Mouse (Mus musculus) forebrain, embryonic 14.5 days (tissue): ENCODE measurements around the gene Gramd1b. TPM values are rescaled to one million over a fixed set of nuclear protein-coding genes. Genes with fewer than 3 reads are reported as not detected.

Experiments
- ATAC-seq: fragments of 200-750 bp; cut with Nextera tagmentation; 2 replicates; pipeline ENCODE4 v1.8.0; 2017; ENCODE audit warnings: mild to moderate bottlenecking, moderate library complexity
- DNase-seq: peaks from one replicate; pipeline ENCODE4 v3.0.0-alpha.2; 2015; ENCODE audit warnings: low spot score
- H3K27ac ChIP-seq: fragments of 300-500 bp; sonication (generic); 2 replicates; pipeline ENCODE4 v1.5.1; 2014; ENCODE audit warnings: low read depth, mild to moderate bottlenecking, control low read depth, low read length, moderate library complexity
- H3K27me3 ChIP-seq: fragments of 300-500 bp; sonication (generic); replicated peaks from 2 replicates; pipeline ENCODE4 v1.6.1; 2014; ENCODE audit warnings: low read length, control low read depth, mixed read lengths; ENCODE audit not compliant: control insufficient read depth, insufficient read depth
- H3K36me3 ChIP-seq: fragments of 300-500 bp; sonication (generic); 2 replicates; pipeline ENCODE4 v1.6.1; 2014; ENCODE audit warnings: low read length, control low read depth; ENCODE audit not compliant: control insufficient read depth, insufficient read depth
- H3K4me1 ChIP-seq: fragments of 300-500 bp; sonication (generic); 2 replicates; pipeline ENCODE4 v1.6.1; 2014; ENCODE audit warnings: antibody characterized with exemption, low read length, control low read depth; ENCODE audit not compliant: control insufficient read depth, insufficient read depth
- H3K4me2 ChIP-seq: fragments of 300-500 bp; sonication (generic); 2 replicates; pipeline ENCODE4 v1.6.1; 2014; ENCODE audit warnings: mild to moderate bottlenecking, control low read depth, low read length
- H3K4me3 ChIP-seq: fragments of 300-500 bp; sonication (generic); 2 replicates; pipeline ENCODE4 v1.5.1; 2014; ENCODE audit warnings: low read depth, low read length, control low read depth
- H3K9ac ChIP-seq: fragments of 300-500 bp; sonication (generic); 2 replicates; pipeline ENCODE4 v1.6.1; 2014; ENCODE audit warnings: mild to moderate bottlenecking, low read length, control low read depth, moderate library complexity
- H3K9me3 ChIP-seq: fragments of 300-500 bp; sonication (generic); replicated peaks from 2 replicates; pipeline ENCODE4 v1.6.1; 2016; ENCODE audit warnings: low read length, control low read depth, mixed read lengths; ENCODE audit not compliant: control insufficient read depth
- WGBS: fragments of 180-500 bp; shearing (Covaris S2); extraction: QIAGEN DNeasy Blood & Tissue Kit; methylation state at CpG from one replicate; pipeline ENCODE4 v1.1.7; 2014; 5-methylcytosine and 5-hydroxymethylcytosine counted together
- polyA plus RNA-seq: library from polyadenylated mRNA; unstranded; fragments of >200 nt; fragmentation: Nextera tagmentation; extraction: Ambion mirVana; gene quantifications from 2 replicates; pipeline ENCODE4 v1.2.1, GENCODE M21; 2014

The Gramd1b gene
- 8.6 and 12.2 TPM in 2 replicates for polyA plus RNA-seq

DNA sequence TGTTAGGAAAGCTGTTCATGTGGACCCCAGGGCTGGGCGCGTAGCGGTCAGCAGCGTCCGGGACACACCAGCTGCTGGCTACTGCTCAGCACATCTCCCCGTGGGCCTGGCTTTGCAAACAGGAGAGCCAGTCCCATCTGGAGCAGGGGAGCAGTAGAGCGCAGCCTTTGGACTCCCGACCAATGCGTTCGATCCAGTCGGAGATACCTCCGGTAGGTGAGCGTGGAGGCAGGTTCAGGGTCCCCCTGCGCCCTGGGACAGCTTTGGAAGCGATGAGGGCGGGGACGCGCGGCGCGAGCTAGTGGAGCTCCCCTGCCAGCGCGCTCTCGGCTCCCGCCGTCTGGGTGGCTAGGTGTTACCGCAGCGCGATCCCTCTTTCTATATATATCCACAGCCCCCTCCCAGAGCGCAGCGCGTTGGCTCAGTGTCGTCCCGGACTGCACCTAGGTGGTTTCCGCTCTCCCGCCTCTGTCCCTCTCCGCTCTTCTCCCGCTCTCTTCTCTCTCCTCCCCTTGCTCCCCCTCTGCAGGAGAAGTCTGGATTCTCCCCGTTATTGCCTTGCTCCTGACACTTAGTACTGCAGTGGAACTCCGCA is at the start of gene Gramd1b:
Gene Gramd1b (minus strand): TSS at position 357 of the 595 bp plus-strand sequence.
- H3K4me2 ChIP-seq = peak within 1 kb of the TSS; percentile 77
- no peaks in the 10 kb centered on the region for H3K9me3 ChIP-seq
- no peaks in the 10 kb centered on the region for H3K36me3 ChIP-seq
- WGBS = under 1% methylated on average over 40 of the region's 40 CpGs
- no peak within 1 kb of the TSS for H3K27ac ChIP-seq
- no peaks in the 10 kb centered on the region for H3K4me1 ChIP-seq
- H3K27me3 ChIP-seq = no peaks in the 10 kb centered on the region
- DNase-seq (peak; percentile 67), ATAC-seq (peak; percentile 78)
- H3K4me3 ChIP-seq = peak within 1 kb of the TSS; percentile 46
- H3K9ac ChIP-seq = peak within 1 kb of the TSS; percentile 72

DNA sequence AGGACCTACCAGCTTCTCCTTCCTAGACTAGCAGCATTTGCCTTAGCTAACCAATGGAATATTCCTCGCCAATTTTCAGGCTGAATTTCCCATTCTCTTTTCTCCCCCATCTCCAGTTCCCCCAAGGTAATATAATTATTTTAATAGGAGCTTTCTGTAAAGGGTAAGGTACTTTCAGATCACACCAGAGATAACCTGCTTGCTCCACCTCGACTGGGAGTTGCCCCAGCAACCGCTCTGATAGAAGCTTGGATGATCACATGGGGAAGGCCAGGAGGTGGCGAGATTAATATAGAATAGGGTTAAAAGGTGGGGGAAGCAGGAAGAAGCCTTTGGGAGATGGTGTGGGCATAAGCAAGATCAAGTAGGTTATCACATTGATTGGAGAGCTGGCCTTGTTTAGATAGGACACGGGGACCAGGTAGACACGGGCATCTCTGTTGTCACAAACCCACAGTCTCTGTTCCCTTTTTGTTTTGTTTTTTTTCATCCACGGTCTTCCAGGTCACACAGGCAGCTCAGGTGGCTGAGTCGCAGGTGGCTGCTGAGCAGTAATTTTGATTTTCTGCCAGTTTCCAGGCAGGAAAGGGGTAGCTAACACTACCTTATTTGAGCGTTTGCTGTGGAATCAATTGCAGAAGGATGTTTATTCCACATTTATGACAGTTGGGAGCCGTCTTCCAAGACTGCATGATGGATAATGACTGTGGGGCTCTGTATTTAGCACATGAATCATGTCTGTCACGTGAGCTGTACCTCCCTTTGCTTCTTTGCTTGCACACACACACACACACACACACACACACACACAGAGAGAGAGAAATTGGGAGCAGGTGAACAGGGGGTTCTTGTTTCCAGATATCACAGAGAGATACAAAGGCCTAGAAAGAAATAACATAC is 47.8 kb upstream of the Gramd1b start:
- H3K9me3 ChIP-seq = no peaks in the 10 kb centered on the region
- WGBS = 73% methylated on average over 11 of the region's 11 CpGs
- DNase-seq (peak; percentile 13), ATAC-seq (no peak)
- no peak overlapping the region for H3K4me3 ChIP-seq
- H3K4me1 ChIP-seq = no peaks in the 10 kb centered on the region
- H3K27ac ChIP-seq = no peak overlapping the region
- no peaks in the 10 kb centered on the region for H3K36me3 ChIP-seq
- H3K4me2 ChIP-seq = no peak overlapping the region
- no peak overlapping the region for H3K9ac ChIP-seq
- H3K27me3 ChIP-seq = no peaks in the 10 kb centered on the region

DNA sequence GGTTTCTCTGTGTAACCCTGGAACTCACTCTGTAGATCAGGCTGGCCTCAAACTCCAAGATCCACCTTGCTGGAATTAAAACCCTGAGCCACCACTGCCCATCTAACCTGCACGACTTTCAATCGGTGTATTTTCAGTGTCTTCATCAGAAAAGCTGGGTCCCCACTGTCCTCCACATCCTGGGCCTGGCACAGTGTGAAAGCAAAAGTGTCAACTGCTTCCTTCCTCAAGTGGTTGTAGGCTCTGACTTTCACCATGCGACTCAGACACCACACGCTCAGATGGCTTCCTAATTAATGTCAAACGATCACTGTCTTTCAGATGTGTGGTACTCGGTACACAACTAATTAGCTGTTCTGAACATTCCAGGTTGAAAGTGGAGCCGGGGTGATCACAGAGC is 45.9 kb upstream of the Gramd1b start:
- no peak for ATAC-seq
- no peak overlapping the region for H3K4me3 ChIP-seq
- H3K9me3 ChIP-seq = no peaks in the 10 kb centered on the region
- no peaks in the 10 kb centered on the region for H3K36me3 ChIP-seq
- H3K9ac ChIP-seq = no peak overlapping the region
- H3K4me1 ChIP-seq = no peaks in the 10 kb centered on the region
- no peak for DNase-seq
- 44% methylated on average over 7 of the region's 7 CpGs for WGBS
- no peak overlapping the region for H3K27ac ChIP-seq
- no peaks in the 10 kb centered on the region for H3K27me3 ChIP-seq
- no peak overlapping the region for H3K4me2 ChIP-seq

DNA sequence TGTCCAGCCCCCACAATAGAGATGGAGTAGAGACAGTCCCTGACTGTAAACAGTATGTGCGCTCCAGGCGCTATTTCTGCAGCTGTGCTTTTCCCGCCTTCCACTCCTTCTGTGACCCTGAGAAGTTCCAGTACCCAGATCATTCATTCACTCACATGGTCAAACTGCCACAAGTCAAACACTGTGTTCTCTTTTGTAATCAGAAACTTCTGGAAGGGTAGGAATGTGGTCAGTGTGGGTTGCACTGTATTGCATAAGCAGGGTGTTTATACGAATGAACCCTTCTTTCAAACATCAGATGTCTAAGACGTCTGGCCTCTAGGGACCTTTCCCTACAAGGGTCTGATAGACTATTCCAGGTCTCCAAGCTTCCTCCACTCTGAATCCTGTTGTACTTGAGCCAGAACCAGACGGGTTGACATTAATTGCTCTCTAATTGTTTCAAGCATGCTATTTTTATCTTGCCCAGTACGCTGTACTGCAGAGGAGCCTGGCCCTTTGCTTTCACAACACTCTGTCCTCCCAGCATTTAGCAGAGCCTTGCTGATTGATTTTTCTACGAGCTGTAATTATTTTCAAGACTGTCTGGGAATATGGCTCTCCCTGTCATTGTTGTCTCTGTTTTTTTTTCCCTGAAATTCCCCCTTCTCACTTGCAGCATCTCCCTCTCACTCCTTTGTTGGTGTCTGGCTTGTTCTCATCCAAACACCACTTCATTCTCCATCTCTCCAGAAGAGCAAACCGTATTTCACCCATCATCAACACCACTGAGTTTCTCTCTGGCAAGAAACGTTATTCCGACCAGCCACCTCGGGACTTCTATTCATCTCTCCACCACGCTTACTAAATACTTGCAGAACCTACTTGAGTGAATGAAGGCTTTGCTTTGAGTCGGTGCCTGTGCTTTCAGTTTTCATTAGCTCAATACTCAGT is 44.1 kb upstream of the Gramd1b start:
- Histone ChIP-seq H3K27ac (no peak overlapping the region), H3K4me1 (no peaks in the 10 kb centered on the region), H3K36me3 (no peaks in the 10 kb centered on the region), H3K27me3 (no peaks in the 10 kb centered on the region), H3K9me3 (no peaks in the 10 kb centered on the region), H3K4me2 (no peak overlapping the region), H3K4me3 (no peak overlapping the region), H3K9ac (no peak overlapping the region)
- DNase-seq (peak; percentile 27), ATAC-seq (no peak)
- WGBS = 65% methylated on average over 14 of the region's 14 CpGs

DNA sequence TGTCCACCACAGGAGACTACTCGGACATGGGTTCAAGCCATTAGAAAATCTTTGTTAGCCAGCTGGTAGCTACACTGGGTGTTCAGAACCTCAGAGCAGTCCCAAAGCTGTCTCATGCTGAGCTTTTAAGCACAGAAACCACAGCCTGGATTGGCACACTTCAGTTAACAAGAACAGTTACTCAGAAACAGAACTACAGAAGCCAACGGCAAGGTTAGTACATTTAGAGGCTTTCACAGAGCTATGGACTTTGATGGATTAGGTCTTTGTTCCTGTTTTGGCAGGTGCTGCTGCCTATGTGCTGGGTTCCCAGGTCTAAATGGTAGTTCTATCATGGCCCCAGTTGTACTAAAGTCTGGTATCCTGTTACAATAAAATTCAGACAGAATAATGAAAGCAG is 40.1 kb upstream of the Gramd1b start:
- Histone ChIP-seq H3K9ac (no peak overlapping the region), H3K4me2 (no peak overlapping the region), H3K9me3 (no peaks in the 10 kb centered on the region), H3K27ac (no peak overlapping the region), H3K27me3 (no peaks in the 10 kb centered on the region), H3K4me3 (no peak overlapping the region), H3K36me3 (no peaks in the 10 kb centered on the region), H3K4me1 (no peaks in the 10 kb centered on the region)
- no peak for ATAC-seq
- DNase-seq = no peak
- WGBS = 39% methylated on average over 2 of the region's 2 CpGs

DNA sequence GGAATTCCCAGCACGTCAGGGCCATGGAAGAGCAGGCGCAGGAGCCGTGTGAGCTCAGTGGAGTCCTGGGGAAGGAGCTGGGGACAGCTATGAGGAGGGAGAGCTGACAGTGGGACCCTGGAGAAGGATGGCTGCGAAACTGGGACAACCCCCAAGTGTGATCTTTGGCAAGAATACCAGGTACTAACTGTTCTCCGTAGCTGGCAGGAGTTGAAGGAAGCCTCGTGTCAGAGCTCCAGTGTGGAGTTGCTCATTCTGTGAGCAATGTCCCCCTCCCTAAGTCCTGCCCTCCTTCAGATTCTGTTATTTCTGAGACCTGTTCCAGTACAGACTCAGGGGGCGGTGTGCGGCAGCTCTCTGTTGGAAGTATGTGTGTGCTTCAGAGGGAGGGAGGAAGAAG is 36.9 kb upstream of the Gramd1b start:
- no peak for DNase-seq

DNA sequence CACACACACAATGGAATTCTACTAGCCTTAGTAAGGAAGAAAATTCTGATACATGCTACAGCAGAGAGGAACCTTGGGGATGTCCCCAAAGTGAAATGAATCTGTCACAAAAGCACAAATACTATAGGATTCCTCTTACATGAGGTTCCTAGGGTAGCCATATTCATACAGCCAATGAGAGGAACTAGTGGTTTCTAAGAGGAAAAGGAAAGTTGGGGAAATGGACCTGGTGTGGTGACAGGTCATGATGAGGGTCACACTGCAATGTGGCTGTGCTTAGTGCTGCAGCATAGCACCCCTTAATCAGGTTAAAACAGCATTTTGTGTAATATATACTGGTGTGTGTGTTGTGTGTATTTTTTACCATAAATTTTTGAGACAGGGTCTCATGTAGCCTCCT is 32.6 kb upstream of the Gramd1b start:
- H3K4me1 ChIP-seq = no peaks in the 10 kb centered on the region

More for the DNA sequence above, 36.9 kb upstream of the Gramd1b start:
- Histone ChIP-seq H3K9ac (no peak overlapping the region), H3K36me3 (no peaks in the 10 kb centered on the region), H3K4me1 (no peaks in the 10 kb centered on the region), H3K4me3 (no peak overlapping the region), H3K9me3 (no peaks in the 10 kb centered on the region), H3K27me3 (no peaks in the 10 kb centered on the region), H3K4me2 (no peak overlapping the region), H3K27ac (no peak overlapping the region)
- no peak for ATAC-seq
- WGBS = 75% methylated on average over 8 of the region's 8 CpGs

DNA sequence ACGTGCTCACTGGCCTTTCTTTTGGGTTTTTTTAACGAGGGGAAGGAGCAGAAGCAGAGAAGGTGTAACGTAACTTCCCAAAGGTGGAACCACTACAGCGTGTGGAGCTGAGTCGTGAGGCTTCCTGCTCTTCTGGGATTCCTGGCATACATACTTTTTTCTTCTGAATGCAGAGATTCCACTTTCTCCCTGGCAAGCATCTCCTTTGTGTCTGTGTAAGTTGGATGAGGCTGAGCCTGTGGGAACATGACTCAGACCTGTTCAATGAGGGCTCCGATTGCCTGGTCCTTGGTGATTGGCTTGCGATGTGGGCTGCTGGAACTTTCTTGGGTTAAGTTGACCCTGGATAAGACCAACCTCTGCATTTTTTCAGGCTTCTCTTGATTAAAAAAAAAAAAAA is 28.5 kb upstream of the Gramd1b start:
- no peak for DNase-seq
- no peak for ATAC-seq
- no peaks in the 10 kb centered on the region for H3K4me1 ChIP-seq

More for the DNA sequence above, 32.6 kb upstream of the Gramd1b start:
- no peak overlapping the region for H3K27ac ChIP-seq
- DNase-seq (no peak), ATAC-seq (no peak)
- no peak overlapping the region for H3K9ac ChIP-seq
- H3K9me3 ChIP-seq = no peaks in the 10 kb centered on the region
- H3K36me3 ChIP-seq = no peaks in the 10 kb centered on the region
- H3K4me3 ChIP-seq = no peak overlapping the region
- H3K27me3 ChIP-seq = no peaks in the 10 kb centered on the region
- no peak overlapping the region for H3K4me2 ChIP-seq

More for the DNA sequence above, 28.5 kb upstream of the Gramd1b start:
- WGBS = 82% methylated on average over 7 of the region's 7 CpGs
- H3K4me2 ChIP-seq = no peak overlapping the region
- no peaks in the 10 kb centered on the region for H3K27me3 ChIP-seq
- no peak overlapping the region for H3K27ac ChIP-seq
- H3K4me3 ChIP-seq = no peak overlapping the region
- no peaks in the 10 kb centered on the region for H3K9me3 ChIP-seq
- no peak overlapping the region for H3K9ac ChIP-seq
- H3K36me3 ChIP-seq = no peaks in the 10 kb centered on the region
